Mouse (Mus musculus): ENCODE data around the gene Tsr1.

Gene Tsr1

GRCm38 (mm10) chr11:74896901-74897677, 782 bp upstream of the Tsr1 start, which contains the start of gene Sgsm2:
TSS of gene Sgsm2 (minus strand) at chr11:74897060.
- peak; percentile 5 to 13 for DNase-seq (ENCODE audit: low read depth in 1 of 2, low spot score in 2 of 2)

- DNase-seq (ENCODE audit: low read depth in 1 of 2, low spot score in 2 of 2) = no peak
These were observed 601 bp downstream of the Tsr1 start for GRCm38 (mm10) chr11:74898517-74898827.

GRCm38 (mm10) chr11:74901555-74901954, 3.7 kb downstream of the Tsr1 start:
- DNase-seq (ENCODE audit: low read depth in 1 of 2, low spot score in 2 of 2) = no peak

GRCm38 (mm10) chr11:74902416-74902815, 4.5 kb downstream of the Tsr1 start:
- DNase-seq (ENCODE audit: low read depth in 1 of 2, low spot score in 2 of 2) = no peak

- no peak for DNase-seq (ENCODE audit: low read depth in 1 of 2, low spot score in 2 of 2)
These were observed 10.0 kb downstream of the Tsr1 start for GRCm38 (mm10) chr11:74907850-74908249.

DNA sequence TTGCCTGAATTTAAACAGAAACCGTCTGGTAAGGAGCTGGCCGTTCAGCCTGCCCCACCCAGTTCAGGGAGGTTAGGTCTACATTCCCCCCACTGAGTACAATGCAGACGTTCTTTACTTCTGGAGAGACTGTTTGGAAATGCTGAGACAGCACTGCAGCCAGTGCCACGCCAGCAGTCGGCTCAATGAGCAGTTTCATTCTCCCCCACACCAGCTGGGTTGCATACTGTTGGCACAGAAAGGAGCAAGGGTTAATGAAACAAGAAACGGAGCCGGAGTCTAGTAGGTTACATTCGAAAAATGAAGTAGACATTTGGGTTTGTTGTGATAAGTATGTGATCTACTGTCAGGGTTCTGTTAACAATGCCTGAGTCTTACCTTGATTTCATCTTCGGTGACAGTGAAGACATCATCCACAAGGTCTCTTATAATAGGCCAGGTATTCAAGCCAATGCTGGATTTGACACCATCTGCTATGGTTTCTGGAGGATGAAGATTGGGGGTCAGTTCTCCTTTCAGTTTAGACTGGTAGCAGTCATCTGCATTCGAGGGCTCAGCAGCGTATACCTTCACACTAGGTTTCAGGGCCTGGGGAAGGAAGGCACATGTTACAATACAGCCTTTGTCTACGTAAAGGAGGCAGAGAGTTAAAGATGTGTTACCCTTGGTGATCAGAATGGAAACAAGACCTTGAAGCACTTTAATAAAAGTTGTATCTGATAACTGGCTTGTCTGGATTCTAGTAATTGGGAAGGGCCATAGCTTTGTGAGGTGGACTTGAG, 10.9 kb downstream of the Tsr1 start:
- no peak for DNase-seq (ENCODE audit: low read depth in 1 of 2, low spot score in 2 of 2)

- no peak for DNase-seq (ENCODE audit: low read depth in 1 of 2, low spot score in 2 of 2)
These were observed 12.1 kb downstream of the Tsr1 start for GRCm38 (mm10) chr11:74909978-74910377.

DNA sequence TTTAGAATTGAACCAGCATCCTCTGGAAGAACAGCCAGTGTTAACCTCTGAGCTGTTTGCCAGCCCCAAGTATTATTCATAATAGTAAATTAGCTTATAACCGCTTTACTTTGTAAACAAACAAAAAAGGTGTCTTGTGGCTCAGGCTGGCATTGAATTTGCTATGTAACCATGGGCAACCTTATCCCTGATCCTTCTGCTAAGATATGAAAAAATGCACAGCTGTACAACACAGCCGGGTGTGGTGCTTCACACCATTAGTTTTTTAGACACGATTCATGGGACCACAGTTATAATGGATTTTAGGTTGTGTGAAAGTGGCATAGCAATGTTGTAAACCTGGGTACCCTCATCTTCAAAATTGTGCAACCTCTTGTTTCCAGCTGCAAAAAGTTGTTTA, 14.6 kb downstream of the Tsr1 start:
- DNase-seq (ENCODE audit: low read depth in 1 of 2, low spot score in 2 of 2) = no peak

DNA sequence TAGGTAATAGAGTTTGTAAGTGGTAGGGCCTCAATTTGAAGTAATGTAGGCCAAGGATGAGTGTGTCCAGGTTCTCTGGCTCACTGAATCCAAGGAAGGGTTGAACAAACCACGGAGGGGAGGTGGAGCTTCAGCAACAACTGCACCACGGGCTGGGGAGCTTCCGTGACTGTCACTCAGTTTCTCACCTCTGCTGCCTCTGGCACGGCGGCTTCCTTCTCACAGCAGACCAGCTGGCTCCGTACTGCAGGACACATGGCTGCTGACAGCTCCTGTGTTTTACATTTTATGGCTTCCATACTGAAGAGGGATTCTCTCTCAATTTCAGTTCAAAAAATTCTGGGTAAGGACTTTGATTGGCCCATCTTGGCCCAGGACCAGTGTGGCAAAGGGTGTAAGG, 21.4 kb downstream of the Tsr1 start:
- no peak for DNase-seq (ENCODE audit: low read depth in 1 of 2, low spot score in 2 of 2)

DNA sequence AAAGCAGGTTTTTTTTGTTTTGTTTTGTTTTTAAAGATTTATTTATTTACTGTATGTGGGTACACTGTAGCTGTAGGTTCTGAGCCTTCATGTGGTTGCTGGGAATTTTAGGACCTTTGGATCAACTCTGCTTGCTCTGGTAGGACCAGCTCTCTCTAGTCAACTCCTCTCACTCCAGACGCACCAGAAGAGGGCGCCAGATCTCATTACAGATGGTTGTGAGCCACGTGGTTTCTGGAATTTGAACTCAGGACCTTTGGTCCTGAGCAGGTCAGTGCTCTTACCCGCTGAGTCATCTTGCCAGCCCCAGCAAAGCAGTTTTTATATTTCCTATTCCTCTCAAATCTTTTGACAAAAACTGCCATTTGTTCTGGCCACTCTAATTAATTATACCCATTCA, 26.3 kb downstream of the Tsr1 start:
- DNase-seq (ENCODE audit: low read depth in 1 of 2, low spot score in 2 of 2) = no peak

GRCm38 (mm10) chr11:74925577-74926387, 27.9 kb downstream of the Tsr1 start, which contains the start of the genes Smg6 and Srr:
TSS of gene Smg6 (plus strand) at chr11:74925823.
TSS of gene Srr (minus strand) at chr11:74925948.
- DNase-seq (ENCODE audit: low read depth in 1 of 2, low spot score in 2 of 2) = peak; percentile 68 to 82

GRCm38 (mm10) chr11:74926388-74927005, 28.6 kb downstream of the Tsr1 start:
- DNase-seq (ENCODE audit: low read depth in 1 of 2, low spot score in 2 of 2) = no peak

GRCm38 (mm10) chr11:74927236-74927725, 29.4 kb downstream of the Tsr1 start:
- no peak for DNase-seq (ENCODE audit: low read depth in 1 of 2, low spot score in 2 of 2)

GRCm38 (mm10) chr11:74929111-74929510, 31.2 kb downstream of the Tsr1 start:
- no peak for DNase-seq (ENCODE audit: low read depth in 1 of 2, low spot score in 2 of 2)

- no peak for DNase-seq (ENCODE audit: low read depth in 1 of 2, low spot score in 2 of 2)
These were observed 32.5 kb downstream of the Tsr1 start for GRCm38 (mm10) chr11:74930391-74930790.

GRCm38 (mm10) chr11:74946348-74946747, 48.5 kb downstream of the Tsr1 start:
- no peak for DNase-seq (ENCODE audit: low read depth in 1 of 2, low spot score in 2 of 2)

DNA sequence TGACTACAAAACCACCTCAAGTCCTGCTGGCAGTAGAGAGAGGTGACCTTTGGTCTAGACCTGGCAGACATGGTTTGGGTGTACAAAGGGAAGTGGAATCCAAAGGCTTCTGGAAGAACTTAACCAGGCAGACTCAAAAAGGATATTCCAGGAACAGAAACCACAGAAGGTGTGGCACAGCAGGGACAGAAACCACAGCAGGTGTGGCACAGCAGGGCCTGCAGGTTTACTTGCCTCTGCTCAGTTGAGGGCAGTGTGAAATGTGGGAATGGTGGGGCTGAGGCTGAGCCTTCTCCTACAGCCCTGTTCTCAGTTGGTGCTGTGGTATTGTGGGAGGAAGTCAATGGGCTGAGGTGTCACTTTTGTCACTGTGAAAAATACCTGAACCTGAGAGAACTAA, 57.0 kb downstream of the Tsr1 start:
- no peak for DNase-seq (ENCODE audit: low read depth in 1 of 2, low spot score in 2 of 2)

GRCm38 (mm10) chr11:74956006-74956405, 58.1 kb downstream of the Tsr1 start:
- no peak for DNase-seq (ENCODE audit: low read depth in 1 of 2, low spot score in 2 of 2)

- no peak for DNase-seq (ENCODE audit: low read depth in 1 of 2, low spot score in 2 of 2)
These were observed 59.7 kb downstream of the Tsr1 start for GRCm38 (mm10) chr11:74957600-74957999.
